Mouse (Mus musculus): ENCODE measurements around the gene Fbln7.

- TF ChIP-seq POLR2A (IDR thresholded peaks at IDR 0.05; ENCODE audit: insufficient read length, low read depth) (no peak), TCF3 (IDR thresholded peaks at IDR 0.05; ENCODE audit: insufficient read length, low read depth) (no peak)
Measured at GRCm38 (mm10) chr2:128856673-128857072, 6.1 kb upstream of the Fbln7 start.
